Mouse (Mus musculus): Measurements from ENCODE around the gene Nol3. TPM values are rescaled to one million over a fixed set of nuclear protein-coding genes. Genes with fewer than 3 reads are reported as not detected.

Nol3 gene
- total and polyA plus RNA-seq, 2 experiments from 2014 or later, result 2.6 to 6.9 TPM

- no peak for ATAC-seq
- 0 out of 2 replicates have a peak, but pooled peaks cover 3% of the 10 kb centered on the region for H3K36me3 ChIP-seq (ENCODE audit: insufficient read depth, low read length)
- no peak overlapping the region for H3K27ac ChIP-seq
- no peaks in the 10 kb centered on the region for H3K9me3 ChIP-seq (ENCODE audit: low read length)
- H3K4me2 ChIP-seq (ENCODE audit: low read depth, low read length), result no peak overlapping the region
- DNase-seq (ENCODE audit: low spot score), result no peak
- peaks cover 10% of the 10 kb centered on the region for H3K4me1 ChIP-seq (ENCODE audit: insufficient read depth, low read length)
- 73% methylated on average over 7 of the region's 7 CpGs for WGBS
- TF ChIP-seq CTCF (IDR thresholded peaks at IDR 0.05; ENCODE audit: low read depth), result no peak
- peaks cover 16% of the 10 kb centered on the region; the same call in 1 of the 2 replicates for H3K27me3 ChIP-seq (ENCODE audit: insufficient read depth, low read length)
- H3K4me3 ChIP-seq (ENCODE audit: low read length), result no peak overlapping the region
- H3K9ac ChIP-seq (replicated peaks; ENCODE audit: low read length), result no peak overlapping the region
Measured at GRCm38 (mm10) chr8:105257318-105258114, 18.4 kb upstream of the Nol3 start.

GRCm38 (mm10) chr8:105258911-105259720, 16.8 kb upstream of the Nol3 start:
- H3K9me3 ChIP-seq (ENCODE audit: low read length), result no peaks in the 10 kb centered on the region
- H3K27ac ChIP-seq, result no peak overlapping the region
- peak; percentile 44; the same call in 1 of the 2 replicates for TF ChIP-seq CTCF (IDR thresholded peaks at IDR 0.05; ENCODE audit: low read depth)
- H3K4me2 ChIP-seq (ENCODE audit: low read depth, low read length), result peak overlapping the region; percentile 63
- H3K9ac ChIP-seq (replicated peaks; ENCODE audit: low read length), result 0 out of 2 replicates have a peak overlapping the region, but pooled peaks have one; percentile 3
- H3K4me3 ChIP-seq (ENCODE audit: low read length), result peak overlapping the region; percentile 35
- peaks cover 16% of the 10 kb centered on the region for H3K27me3 ChIP-seq (ENCODE audit: insufficient read depth, low read length)
- DNase-seq (ENCODE audit: low spot score) (peak; percentile 67), ATAC-seq (peak; percentile 43)
- 3% methylated on average over 55 of the region's 55 CpGs for WGBS
- no peaks in the 10 kb centered on the region for H3K36me3 ChIP-seq (ENCODE audit: insufficient read depth, low read length)
- peaks cover 10% of the 10 kb centered on the region for H3K4me1 ChIP-seq (ENCODE audit: insufficient read depth, low read length)

DNA sequence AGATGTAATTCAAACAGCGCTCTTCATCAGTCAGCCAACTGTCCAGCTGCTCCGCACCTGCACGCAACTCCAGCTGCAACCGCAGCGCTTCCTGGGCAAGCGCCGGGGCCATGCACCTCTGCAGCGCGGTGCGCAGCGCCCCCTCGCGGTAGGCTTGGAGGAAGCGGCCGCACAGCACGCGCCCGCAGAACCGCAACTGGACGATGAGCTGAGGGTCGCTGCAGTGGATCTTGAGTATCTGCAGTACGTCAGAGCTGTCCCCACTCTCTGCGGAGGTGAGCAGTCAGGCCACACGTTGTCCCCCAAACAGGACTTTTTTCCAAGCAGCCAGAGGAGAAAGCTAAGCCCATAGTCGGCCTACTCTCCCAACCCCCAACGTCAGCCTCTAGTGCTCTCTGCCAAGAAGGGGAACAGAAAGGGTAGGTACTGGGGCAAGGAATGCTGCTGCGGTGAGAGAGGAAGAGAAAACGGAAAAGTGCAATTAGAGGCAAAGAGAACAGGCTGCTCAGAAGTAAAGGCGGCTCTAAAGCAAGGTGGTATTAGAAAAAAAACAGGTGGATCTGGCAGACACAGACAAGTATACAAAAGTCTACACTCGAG, 16.1 kb upstream of the Nol3 start:
- Histone ChIP-seq H3K4me3 (ENCODE audit: low read length) (peak overlapping the region; percentile 35), H3K36me3 (ENCODE audit: insufficient read depth, low read length) (no peaks in the 10 kb centered on the region), H3K27me3 (ENCODE audit: insufficient read depth, low read length) (peaks cover 16% of the 10 kb centered on the region), H3K9ac (replicated peaks; ENCODE audit: low read length) (0 out of 2 replicates have a peak overlapping the region, but pooled peaks have one; percentile 3), H3K9me3 (ENCODE audit: low read length) (no peaks in the 10 kb centered on the region), H3K4me1 (ENCODE audit: insufficient read depth, low read length) (peaks cover 10% of the 10 kb centered on the region), H3K4me2 (ENCODE audit: low read depth, low read length) (peak overlapping the region; percentile 63), H3K27ac (no peak overlapping the region)
- DNase-seq (ENCODE audit: low spot score) (peak; percentile 88), ATAC-seq (peak; percentile 73)
- WGBS, result 3% methylated on average over 30 of the region's 30 CpGs
- peak; percentile 92 for TF ChIP-seq CTCF (IDR thresholded peaks at IDR 0.05; ENCODE audit: low read depth)

DNA sequence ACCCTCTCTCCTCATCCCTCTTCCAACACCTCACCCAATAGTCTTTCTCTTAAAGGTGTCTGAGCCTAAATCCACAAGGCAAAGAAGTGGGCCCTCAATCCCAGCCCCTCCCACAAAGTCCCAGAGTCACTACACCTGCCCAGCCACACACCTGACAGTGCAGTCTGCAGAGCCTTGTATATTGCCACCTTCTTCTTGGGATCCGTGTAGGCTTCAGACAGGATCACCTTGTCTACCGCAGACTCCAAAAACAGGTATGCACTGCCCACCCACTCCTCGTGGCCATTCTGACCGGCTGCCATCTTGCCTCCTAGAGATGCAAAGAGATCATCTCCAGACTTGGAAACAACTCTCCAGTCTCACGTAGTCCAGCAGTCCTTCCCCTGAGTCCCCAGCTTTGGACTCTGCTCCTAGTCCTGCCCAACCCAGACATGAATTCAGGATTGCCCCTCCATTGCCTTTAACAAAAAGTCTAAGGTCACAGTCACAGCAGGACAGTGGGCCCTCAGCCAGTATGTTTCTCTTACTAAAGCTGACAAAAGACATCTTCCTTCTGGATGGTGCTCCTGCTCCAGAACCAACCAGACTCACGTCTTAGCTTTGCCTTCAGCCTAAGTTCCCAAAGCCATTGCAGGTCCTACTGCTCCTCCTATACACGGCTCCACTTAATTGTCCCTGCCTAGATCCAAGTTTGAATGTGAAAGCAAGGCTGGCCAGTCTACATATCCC, 15.4 kb upstream of the Nol3 start:
- H3K9me3 ChIP-seq (ENCODE audit: low read length), result no peaks in the 10 kb centered on the region
- H3K4me2 ChIP-seq (ENCODE audit: low read depth, low read length), result no peak overlapping the region
- H3K4me3 ChIP-seq (ENCODE audit: low read length), result no peak overlapping the region
- no peak overlapping the region for H3K9ac ChIP-seq (replicated peaks; ENCODE audit: low read length)
- no peak overlapping the region for H3K27ac ChIP-seq
- H3K4me1 ChIP-seq (ENCODE audit: insufficient read depth, low read length), result peaks cover 10% of the 10 kb centered on the region
- DNase-seq (ENCODE audit: low spot score) (no peak), ATAC-seq (no peak)
- WGBS, result 67% methylated on average over 7 of the region's 7 CpGs
- peaks cover 16% of the 10 kb centered on the region for H3K27me3 ChIP-seq (ENCODE audit: insufficient read depth, low read length)
- H3K36me3 ChIP-seq (ENCODE audit: insufficient read depth, low read length), result no peaks in the 10 kb centered on the region
- TF ChIP-seq CTCF (IDR thresholded peaks at IDR 0.05; ENCODE audit: low read depth), result no peak

DNA sequence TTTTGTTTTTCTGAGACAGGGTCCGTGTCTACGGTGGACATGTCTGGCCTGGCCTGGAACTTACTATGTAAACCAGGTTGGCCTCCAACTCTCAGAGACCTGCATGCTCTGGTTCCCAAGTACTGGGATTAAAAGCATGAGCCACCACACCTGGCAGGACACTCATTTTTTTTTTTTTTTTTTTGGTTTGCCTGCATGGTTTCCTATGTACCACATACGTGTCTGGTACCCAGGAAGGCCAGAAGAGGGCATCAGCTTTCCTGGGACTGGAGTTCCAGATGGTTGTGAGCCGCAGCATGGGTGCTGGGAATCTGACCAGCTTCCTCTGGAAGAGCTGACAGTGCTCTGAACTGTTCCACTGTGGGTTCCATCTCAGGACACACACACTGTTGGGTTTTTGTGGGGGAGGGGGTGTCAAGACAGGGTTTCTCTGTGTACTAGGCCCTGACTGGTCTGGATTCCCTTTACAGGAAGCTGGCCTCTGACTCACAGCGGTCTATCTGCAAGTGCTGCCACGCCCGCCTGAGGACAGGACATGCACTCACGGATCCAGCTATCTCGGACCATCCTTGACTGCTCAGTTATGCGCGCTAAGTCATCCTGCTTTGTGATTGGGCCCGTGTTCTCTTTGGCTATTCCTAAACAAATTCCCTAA, 14.5 kb upstream of the Nol3 start:
- no peaks in the 10 kb centered on the region for H3K36me3 ChIP-seq (ENCODE audit: insufficient read depth, low read length)
- no peak overlapping the region for H3K27ac ChIP-seq
- H3K4me3 ChIP-seq (ENCODE audit: low read length), result no peak overlapping the region
- ATAC-seq, result no peak
- 90% methylated on average over 12 of the region's 12 CpGs for WGBS
- no peak overlapping the region for H3K4me2 ChIP-seq (ENCODE audit: low read depth, low read length)
- no peak for TF ChIP-seq CTCF (IDR thresholded peaks at IDR 0.05; ENCODE audit: low read depth)
- no peak overlapping the region for H3K9ac ChIP-seq (replicated peaks; ENCODE audit: low read length)
- DNase-seq (ENCODE audit: low spot score), result no peak
- H3K9me3 ChIP-seq (ENCODE audit: low read length), result no peaks in the 10 kb centered on the region
- H3K4me1 ChIP-seq (ENCODE audit: insufficient read depth, low read length), result peaks cover 10% of the 10 kb centered on the region
- peaks cover 21% of the 10 kb centered on the region for H3K27me3 ChIP-seq (ENCODE audit: insufficient read depth, low read length)

Data from hindbrain, postnatal 0 days (tissue).